Mouse (Mus musculus) induced T-regulatory cell, adult 2 months (primary cell): ENCODE measurements around the gene Islr2.

ENCODE experiments used
- DNase-seq: peaks from one replicate; pipeline ENCODE4 v3.0.0-alpha.2; 2012; ENCODE audit warnings: low read depth

Islr2 gene

GRCm38 (mm10) chr9:58196610-58197567 is 7.2 kb downstream of the Islr2 start:
- no peak for DNase-seq

- no peak for DNase-seq
Observed at GRCm38 (mm10) chr9:58196141-58196540, 8.0 kb downstream of the Islr2 start.

GRCm38 (mm10) chr9:58195671-58196070 is 8.4 kb downstream of the Islr2 start:
- no peak for DNase-seq

- DNase-seq: no peak
Observed at GRCm38 (mm10) chr9:58194222-58194621, 9.9 kb downstream of the Islr2 start.

GRCm38 (mm10) chr9:58184456-58184855 is 19.7 kb downstream of the Islr2 start:
- DNase-seq: no peak

GRCm38 (mm10) chr9:58179390-58179789 is 24.7 kb downstream of the Islr2 start:
- DNase-seq: no peak

GRCm38 (mm10) chr9:58177165-58177564 is 27.0 kb downstream of the Islr2 start:
- no peak for DNase-seq

- no peak for DNase-seq
Observed at GRCm38 (mm10) chr9:58175745-58176487, 28.2 kb downstream of the Islr2 start.

- DNase-seq: no peak
Observed at GRCm38 (mm10) chr9:58174818-58175251, 29.3 kb downstream of the Islr2 start.

GRCm38 (mm10) chr9:58172863-58173262 is 31.3 kb downstream of the Islr2 start:
- DNase-seq: no peak

GRCm38 (mm10) chr9:58169426-58169825 is 34.7 kb downstream of the Islr2 start:
- no peak for DNase-seq

GRCm38 (mm10) chr9:58168880-58169279 is 35.2 kb downstream of the Islr2 start:
- DNase-seq: no peak

- no peak for DNase-seq
Observed at GRCm38 (mm10) chr9:58165779-58166178, 38.3 kb downstream of the Islr2 start.

- DNase-seq: no peak
Observed at GRCm38 (mm10) chr9:58163146-58163545, 41.0 kb downstream of the Islr2 start.

GRCm38 (mm10) chr9:58162173-58162572 is 41.9 kb downstream of the Islr2 start:
- no peak for DNase-seq

GRCm38 (mm10) chr9:58160315-58160714 is 43.8 kb downstream of the Islr2 start:
- DNase-seq: no peak

- no peak for DNase-seq
Observed at GRCm38 (mm10) chr9:58159855-58160254, 44.3 kb downstream of the Islr2 start.

- DNase-seq: no peak
Observed at GRCm38 (mm10) chr9:58158541-58159311, 45.4 kb downstream of the Islr2 start.

- no peak for DNase-seq
Observed at GRCm38 (mm10) chr9:58157838-58158237, 46.3 kb downstream of the Islr2 start.

GRCm38 (mm10) chr9:58156819-58157560 is 47.1 kb downstream of the Islr2 start:
- no peak for DNase-seq

- DNase-seq: no peak
Observed at GRCm38 (mm10) chr9:58155366-58155765, 48.8 kb downstream of the Islr2 start.
